Mouse (Mus musculus) testis, adult 2 months (tissue): ENCODE data around the gene Lbx2.

Experiments used
- CTCF ChIP-seq: fragments of 200-500 bp; IDR thresholded peaks from 2 replicates; pipeline ENCODE4 v1.5.1; 2012; ENCODE audit warnings: low read depth, mild to moderate bottlenecking, inconsistent platforms, low read length, moderate library complexity; ENCODE audit not compliant: control insufficient read depth, insufficient read depth, insufficient replicate concordance
- POLR2A ChIP-seq: fragments of 200-500 bp; IDR thresholded peaks from 2 replicates; pipeline ENCODE4 v1.6.1; 2012; ENCODE audit warnings: low read depth, mild to moderate bottlenecking, inconsistent platforms, low read length, moderate library complexity; ENCODE audit not compliant: control insufficient read depth

DNA sequence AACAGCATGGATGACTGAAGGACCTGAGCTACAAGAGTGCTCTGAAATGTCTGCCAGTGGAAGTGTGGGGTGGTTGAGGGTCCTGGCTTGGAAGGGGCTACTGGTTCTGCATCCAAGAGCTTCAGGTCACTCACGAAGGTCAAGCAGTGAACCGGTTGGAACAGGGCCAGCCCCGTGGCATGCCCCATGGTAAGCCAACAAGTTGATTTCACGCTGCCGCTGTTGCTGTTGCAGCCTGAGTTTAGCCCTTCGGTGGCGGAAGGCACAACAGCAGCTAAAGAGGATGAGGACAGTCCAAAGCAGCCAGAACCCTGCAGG is 33.5 kb downstream of the Lbx2 start:
- TF ChIP-seq POLR2A (0 out of 2 replicates have a peak, but pooled peaks have one; percentile 21), CTCF (no peak)
